Mouse (Mus musculus) heart, embryonic 16.5 days (tissue): ENCODE data around the gene Baz1b. TPM values are rescaled to one million over a fixed set of nuclear protein-coding genes. Genes with fewer than 3 reads are reported as not detected.

Experiments used
- ATAC-seq: fragments of 200-750 bp; cut with Nextera tagmentation; replicated peaks from 2 replicates; pipeline ENCODE4 v1.8.0; 2017; ENCODE audit warnings: moderate number of reproducible peaks; ENCODE audit not compliant: insufficient read depth, low FRiP score; ENCODE audit errors: extremely low read depth
- H3K27ac ChIP-seq: fragments of 300-500 bp; sonication (generic); 2 replicates; pipeline ENCODE4 v1.5.1; 2014; ENCODE audit warnings: mild to moderate bottlenecking, low read length, control low read depth, moderate library complexity
- H3K27me3 ChIP-seq: fragments of 300-500 bp; sonication (generic); 2 replicates; pipeline ENCODE4 v1.6.1; 2014; ENCODE audit warnings: low read length, mixed read lengths; ENCODE audit not compliant: control insufficient read depth, insufficient read depth
- H3K36me3 ChIP-seq: fragments of 300-500 bp; sonication (generic); 2 replicates; pipeline ENCODE4 v1.6.1; 2014; ENCODE audit not compliant: control insufficient read depth, insufficient read depth
- H3K4me1 ChIP-seq: fragments of 300-500 bp; sonication (generic); 2 replicates; pipeline ENCODE4 v1.6.1; 2014; ENCODE audit warnings: low read length, mixed read lengths; ENCODE audit not compliant: control insufficient read depth, insufficient read depth
- H3K4me2 ChIP-seq: fragments of 300-500 bp; sonication (generic); 2 replicates; pipeline ENCODE4 v1.6.1; 2014; ENCODE audit warnings: low read depth, mild to moderate bottlenecking, control low read depth, low read length
- H3K4me3 ChIP-seq: fragments of 300-500 bp; sonication (generic); 2 replicates; pipeline ENCODE4 v1.5.1; 2014; ENCODE audit warnings: mild to moderate bottlenecking, control low read depth, low read length
- H3K9ac ChIP-seq: fragments of 300-500 bp; sonication (generic); 2 replicates; pipeline ENCODE4 v1.6.1; 2014; ENCODE audit warnings: low read length, control low read depth
- H3K9me3 ChIP-seq: fragments of 300-500 bp; sonication (generic); replicated peaks from 2 replicates; pipeline ENCODE4 v1.6.1; 2016; ENCODE audit warnings: low read length; ENCODE audit not compliant: control insufficient read depth
- WGBS: fragments of 180-500 bp; shearing (Covaris S2); extraction: QIAGEN DNeasy Blood & Tissue Kit; methylation state at CpG from one replicate; pipeline ENCODE4 v1.1.7; 2014; 5-methylcytosine and 5-hydroxymethylcytosine counted together
- polyA plus RNA-seq: library from polyadenylated mRNA; unstranded; fragments of >200 nt; fragmentation: Nextera tagmentation; extraction: Ambion mirVana; gene quantifications from 2 replicates; pipeline ENCODE4 v1.2.1, GENCODE M21; 2015

Baz1b gene
- 21.1 and 22.9 TPM in 2 replicates for polyA plus RNA-seq

DNA sequence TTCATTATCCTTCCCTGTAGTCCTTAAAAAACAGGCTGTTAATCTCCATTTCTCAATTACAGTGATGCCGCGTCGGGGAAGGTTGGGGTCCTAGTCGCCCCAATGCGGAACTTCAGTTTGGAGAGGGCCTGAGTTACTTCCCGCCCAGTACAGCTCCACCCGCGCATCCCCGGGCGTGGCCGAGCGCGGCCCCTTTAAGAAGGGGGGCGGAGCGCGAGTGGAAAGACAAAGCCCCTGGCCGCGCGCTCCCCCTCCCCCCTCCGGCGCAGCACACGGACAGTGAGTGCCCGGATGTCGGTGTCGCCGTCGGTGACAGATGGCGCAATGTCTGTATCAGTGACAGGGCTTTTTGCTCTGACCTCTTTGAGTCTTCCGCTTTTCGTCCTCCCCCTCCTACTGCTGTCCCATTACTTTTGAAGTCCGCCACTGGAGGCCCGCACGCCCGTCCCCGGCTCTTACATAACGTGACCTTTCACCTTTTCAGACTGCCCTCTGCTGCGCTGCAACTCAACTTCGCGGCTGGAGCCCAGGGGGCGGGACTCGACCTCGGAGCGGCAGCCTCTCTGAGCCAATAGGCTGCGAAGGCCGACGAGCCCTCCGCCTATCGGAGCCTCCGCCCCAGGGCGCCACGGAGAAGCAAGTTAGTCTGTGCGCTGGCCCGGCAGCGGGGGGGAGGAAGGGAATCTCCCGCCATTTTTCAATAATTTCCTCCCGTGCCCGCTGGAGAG is at the start of gene Baz1b:
Gene Baz1b, plus strand, starts transcription at position 644 of the 728 bp plus-strand sequence.
- peak; percentile 97 for ATAC-seq
- H3K27ac ChIP-seq, result peak within 1 kb of the TSS; percentile 94
- H3K36me3 ChIP-seq, result peaks cover 7% of the 10 kb centered on the region
- 0% methylated on average over 57 of the region's 57 CpGs for WGBS
- H3K27me3 ChIP-seq, result no peaks in the 10 kb centered on the region
- peak within 1 kb of the TSS; percentile 98 for H3K4me3 ChIP-seq
- peaks cover 19% of the 10 kb centered on the region for H3K4me1 ChIP-seq
- no peaks in the 10 kb centered on the region for H3K9me3 ChIP-seq
- H3K4me2 ChIP-seq, result peak within 1 kb of the TSS; percentile 78
- peak within 1 kb of the TSS; percentile 98 for H3K9ac ChIP-seq

DNA sequence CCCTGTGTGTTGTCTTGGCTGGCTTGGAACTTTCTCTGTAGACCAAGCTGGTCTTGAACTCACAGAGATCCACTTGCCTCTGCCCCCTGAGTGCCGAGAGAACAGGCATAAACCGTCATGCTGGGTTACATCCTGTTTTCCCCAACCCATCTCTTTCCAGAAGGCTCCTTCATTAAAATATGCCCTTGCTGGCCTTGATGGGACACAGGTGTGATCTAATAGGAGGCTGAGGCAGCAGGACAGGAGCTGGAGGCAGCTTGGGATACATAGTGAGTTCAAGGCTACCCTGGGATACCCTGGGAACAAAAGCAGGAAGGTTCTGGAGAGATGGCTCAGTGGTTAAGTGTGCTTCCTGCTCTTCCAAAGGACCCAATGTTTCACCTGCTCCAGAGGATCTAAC is 47.2 kb upstream of the Baz1b start:
- Histone ChIP-seq H3K9me3 (peaks cover 3% of the 10 kb centered on the region; the same call in 1 of the 2 replicates), H3K36me3 (no peaks in the 10 kb centered on the region), H3K4me1 (no peaks in the 10 kb centered on the region), H3K27ac (no peak overlapping the region), H3K27me3 (peaks cover 2% of the 10 kb centered on the region), H3K9ac (no peak overlapping the region), H3K4me2 (no peak overlapping the region), H3K4me3 (no peak overlapping the region)
- WGBS, result 67% methylated on average over 2 of the region's 2 CpGs
- ATAC-seq, result no peak

DNA sequence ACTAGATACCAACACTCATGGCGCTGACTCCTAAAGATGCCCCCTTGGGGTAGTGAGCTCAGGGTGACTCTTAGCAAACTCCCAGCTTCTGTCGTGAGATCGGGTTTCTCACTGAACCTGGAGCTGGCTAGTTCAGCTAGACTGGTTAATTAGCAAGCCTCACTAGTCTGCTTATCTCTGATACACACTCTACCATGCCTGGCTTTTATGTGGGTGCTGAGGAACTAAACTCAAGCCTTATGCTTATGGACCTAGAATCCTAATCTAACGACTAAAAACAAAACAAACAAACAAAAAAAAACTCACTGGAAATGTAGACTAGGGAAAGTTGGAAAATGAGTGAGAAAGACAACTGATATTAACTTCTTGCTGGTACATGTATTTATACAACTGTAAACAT is 42.6 kb upstream of the Baz1b start:
- Histone ChIP-seq H3K4me2 (no peak overlapping the region), H3K9ac (no peak overlapping the region), H3K27me3 (no peaks in the 10 kb centered on the region), H3K27ac (no peak overlapping the region), H3K4me3 (no peak overlapping the region), H3K9me3 (no peaks in the 10 kb centered on the region), H3K36me3 (no peaks in the 10 kb centered on the region), H3K4me1 (peaks cover 6% of the 10 kb centered on the region)
- ATAC-seq, result no peak
- 48% methylated on average over 4 of the region's 4 CpGs for WGBS

DNA sequence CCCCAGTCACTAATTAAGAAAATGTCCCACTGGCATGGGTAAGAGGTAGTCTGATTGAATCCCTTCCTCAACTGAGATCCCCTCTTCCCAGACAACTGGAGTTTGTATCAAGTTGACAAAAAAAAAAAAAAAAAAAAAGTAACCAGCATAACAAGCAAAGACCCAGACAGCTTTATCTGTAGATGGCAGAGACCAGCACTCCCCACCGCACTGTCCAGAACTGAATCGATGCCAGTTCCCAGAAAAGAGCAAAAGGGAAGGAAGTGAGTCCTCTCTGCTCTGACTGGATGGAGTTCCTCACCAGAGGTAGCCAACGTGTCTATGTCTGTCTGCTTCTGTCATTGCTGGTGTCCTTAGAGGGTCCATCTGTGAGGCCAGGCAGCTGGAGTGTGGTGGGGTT is 41.5 kb upstream of the Baz1b start:
- 53% methylated on average over 3 of the region's 3 CpGs for WGBS
- H3K4me2 ChIP-seq, result no peak overlapping the region

DNA sequence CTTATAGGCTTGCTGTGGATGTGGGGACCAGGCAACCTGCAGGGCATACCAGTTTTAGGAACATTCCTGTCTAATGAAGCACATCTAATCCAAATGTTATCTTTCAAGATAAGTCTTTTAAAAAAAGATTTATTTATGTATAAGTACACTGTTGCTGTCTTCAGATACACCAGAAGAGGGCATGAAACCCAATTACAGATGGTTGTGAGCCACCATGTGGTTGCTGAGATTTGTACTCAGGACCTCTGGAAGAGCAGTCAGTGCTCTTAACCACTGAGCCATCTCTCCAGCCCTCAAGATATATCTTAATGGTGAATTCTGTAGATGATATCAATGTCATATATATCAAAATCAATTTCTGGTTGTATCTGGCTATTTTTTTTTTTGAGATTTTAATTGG is 41.1 kb upstream of the Baz1b start:
- H3K4me3 ChIP-seq, result no peak overlapping the region
- H3K9ac ChIP-seq, result no peak overlapping the region
- H3K4me2 ChIP-seq, result no peak overlapping the region
- H3K27ac ChIP-seq, result no peak overlapping the region
- ATAC-seq, result no peak
- H3K27me3 ChIP-seq, result no peaks in the 10 kb centered on the region
- H3K4me1 ChIP-seq, result peaks cover 9% of the 10 kb centered on the region
- H3K36me3 ChIP-seq, result no peaks in the 10 kb centered on the region
- no peaks in the 10 kb centered on the region for H3K9me3 ChIP-seq

More for the DNA sequence above, 41.5 kb upstream of the Baz1b start:
- no peaks in the 10 kb centered on the region for H3K36me3 ChIP-seq
- H3K4me3 ChIP-seq, result no peak overlapping the region
- no peak for ATAC-seq
- peaks cover 9% of the 10 kb centered on the region for H3K4me1 ChIP-seq
- H3K9me3 ChIP-seq, result no peaks in the 10 kb centered on the region
- no peak overlapping the region for H3K9ac ChIP-seq
- H3K27me3 ChIP-seq, result no peaks in the 10 kb centered on the region
- no peak overlapping the region for H3K27ac ChIP-seq

DNA sequence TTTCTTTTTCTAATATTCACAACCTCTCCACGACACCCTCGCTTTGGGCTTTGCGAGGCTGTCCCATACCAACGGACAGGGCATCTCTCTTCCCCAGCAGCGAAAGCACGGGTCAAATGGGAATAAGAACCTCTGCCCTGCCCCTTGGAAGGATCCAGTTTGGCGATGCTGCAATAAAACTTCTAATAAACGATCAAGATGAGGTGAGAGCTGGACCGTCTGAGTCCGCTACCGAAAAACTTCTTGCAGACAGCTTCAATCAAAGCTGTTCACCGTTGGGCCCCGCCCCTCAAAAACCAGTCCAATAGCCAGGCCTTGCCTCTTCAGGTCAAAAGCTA is 38.4 kb upstream of the Baz1b start:
- ATAC-seq, result no peak
- Histone ChIP-seq H3K4me1 (peaks cover 15% of the 10 kb centered on the region), H3K9ac (peak overlapping the region; percentile 70), H3K9me3 (no peaks in the 10 kb centered on the region), H3K4me2 (peak overlapping the region; percentile 76), H3K27me3 (no peaks in the 10 kb centered on the region), H3K36me3 (no peaks in the 10 kb centered on the region), H3K27ac (peak overlapping the region; percentile 97), H3K4me3 (peak overlapping the region; percentile 96)
- WGBS, result under 1% methylated on average over 13 of the region's 13 CpGs

DNA sequence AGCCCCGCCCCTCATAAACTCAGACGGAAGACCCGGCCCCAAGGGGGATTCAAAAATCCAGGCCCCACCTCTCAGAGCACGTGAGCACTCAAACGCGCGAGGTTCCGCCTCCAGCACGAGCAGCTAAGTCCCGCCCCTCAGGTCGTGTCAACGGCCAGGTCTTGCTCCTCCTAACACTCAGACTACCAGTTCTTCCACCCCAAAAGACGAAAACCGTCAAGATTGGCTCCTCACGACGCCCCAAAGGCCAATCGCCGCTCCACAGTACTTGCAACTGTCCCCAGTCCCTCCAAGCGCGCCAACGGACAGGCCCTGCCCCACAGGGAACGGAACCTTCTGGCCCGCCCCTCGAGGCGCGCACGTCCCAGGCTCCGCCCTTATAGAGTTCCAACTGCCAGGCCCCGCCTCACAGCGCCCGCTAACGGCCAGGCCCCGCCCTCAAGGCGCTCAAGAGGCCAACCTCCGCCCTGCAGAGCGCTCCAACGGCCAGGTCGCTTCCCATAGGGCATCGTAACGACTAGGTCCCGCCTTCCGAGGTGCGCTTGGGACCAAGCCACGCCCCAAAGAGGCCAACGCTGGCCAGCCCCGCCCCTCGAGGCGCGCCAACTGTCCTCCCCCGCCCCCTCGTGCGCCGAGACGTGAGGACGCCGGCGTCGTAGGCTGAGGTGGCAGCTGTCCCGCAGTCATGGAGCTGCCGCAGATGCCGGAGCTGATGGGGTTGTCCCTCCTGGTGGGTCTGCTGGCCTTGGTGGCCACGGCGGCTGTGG is 37.8 kb upstream of the Baz1b start, which contains the start of gene Tbl2:
Gene Tbl2, plus strand, starts transcription at position 605 of the 767 bp plus-strand sequence.
- H3K4me2 ChIP-seq, result peak within 1 kb of the TSS; percentile 80
- ATAC-seq, result peak; percentile 98

DNA sequence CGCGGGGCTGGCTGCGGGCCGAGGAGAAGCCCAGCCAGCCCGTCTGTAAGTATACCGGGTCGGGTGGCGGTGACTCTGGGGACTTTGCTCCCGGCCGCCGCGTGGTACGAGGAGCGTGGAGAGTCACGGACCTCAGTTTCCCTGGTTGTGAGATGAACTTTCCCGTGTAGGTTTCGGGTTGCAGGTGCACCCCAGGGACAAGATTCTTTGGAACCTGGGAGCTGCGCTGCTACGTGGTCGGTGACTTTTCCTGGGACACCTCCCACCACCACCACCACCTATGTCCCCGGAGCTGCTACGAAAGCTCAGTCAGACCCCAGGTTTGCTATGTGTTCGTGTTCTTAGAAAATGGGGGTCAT is 37.3 kb upstream of the Baz1b start:
- H3K4me1 ChIP-seq, result peaks cover 15% of the 10 kb centered on the region
- H3K4me2 ChIP-seq, result peak overlapping the region; percentile 80
- peak overlapping the region; percentile 87 for H3K27ac ChIP-seq
- ATAC-seq, result no peak
- peak overlapping the region; percentile 92 for H3K9ac ChIP-seq
- H3K36me3 ChIP-seq, result peaks cover 8% of the 10 kb centered on the region
- H3K9me3 ChIP-seq, result no peaks in the 10 kb centered on the region
- 0% methylated on average over 23 of the region's 23 CpGs for WGBS
- H3K4me3 ChIP-seq, result peak overlapping the region; percentile 96
- H3K27me3 ChIP-seq, result no peaks in the 10 kb centered on the region

More for the DNA sequence above, 37.8 kb upstream of the Baz1b start, which contains the start of gene Tbl2:
- Histone ChIP-seq H3K27me3 (no peaks in the 10 kb centered on the region), H3K27ac (peak within 1 kb of the TSS; percentile 97), H3K4me3 (peak within 1 kb of the TSS; percentile 96), H3K36me3 (peaks cover 4% of the 10 kb centered on the region), H3K9me3 (no peaks in the 10 kb centered on the region), H3K4me1 (peaks cover 15% of the 10 kb centered on the region), H3K9ac (peak within 1 kb of the TSS; percentile 92)
- under 1% methylated on average over 63 of the region's 63 CpGs for WGBS

DNA sequence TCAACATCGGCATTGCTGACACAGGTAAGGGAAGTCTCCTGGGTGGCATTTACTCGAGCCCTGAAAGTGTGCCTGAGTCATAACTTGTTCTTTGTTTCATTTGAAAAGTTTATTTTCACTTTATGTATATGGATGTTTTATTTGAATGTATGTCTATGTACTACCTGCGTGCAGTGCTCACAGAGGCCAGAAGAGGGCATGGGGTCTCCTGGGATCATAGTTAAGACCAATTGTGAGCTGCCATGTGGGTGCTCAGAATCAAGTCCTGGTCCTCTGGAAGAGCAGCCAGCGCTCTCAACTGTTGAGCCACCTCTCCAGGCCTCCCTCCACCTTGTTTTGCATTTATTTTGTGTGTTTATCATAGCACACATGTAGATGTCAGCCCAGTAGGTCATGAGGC is 30.6 kb upstream of the Baz1b start:
- Histone ChIP-seq H3K27me3 (no peaks in the 10 kb centered on the region), H3K9ac (no peak overlapping the region), H3K4me1 (peaks cover 2% of the 10 kb centered on the region; the same call in 1 of the 2 replicates), H3K4me3 (no peak overlapping the region), H3K27ac (no peak overlapping the region), H3K9me3 (no peaks in the 10 kb centered on the region), H3K36me3 (peaks cover 65% of the 10 kb centered on the region), H3K4me2 (no peak overlapping the region)
- ATAC-seq, result no peak
- 99% methylated on average over 4 of the region's 4 CpGs for WGBS
